Mouse (Mus musculus) E14TG2a.4 (cell line): ENCODE measurements around the gene Slc26a6.

Experiments used
- H3K27me3 ChIP-seq: 2 replicates; pipeline ENCODE4 v1.6.1; 2014; ENCODE audit warnings: low read length, control low read depth; ENCODE audit not compliant: insufficient read depth
- H3K36me3 ChIP-seq: 2 replicates; pipeline ENCODE4 v1.6.1; 2014; ENCODE audit warnings: low read length, control low read depth; ENCODE audit not compliant: insufficient read depth
- H3K4me1 ChIP-seq: replicated peaks from 2 replicates; pipeline ENCODE4 v1.6.1; 2014; ENCODE audit warnings: low read depth, low read length, control low read depth
- H3K4me3 ChIP-seq: replicated peaks from 2 replicates; pipeline ENCODE4 v1.5.1; 2014; ENCODE audit warnings: mild to moderate bottlenecking, low read length
- H3K9me3 ChIP-seq: 2 replicates; pipeline ENCODE4 v1.6.1; 2014; ENCODE audit warnings: low read length, control low read depth
- CTCF ChIP-seq: conservative IDR thresholded peaks from 2 replicates; pipeline ENCODE4 v1.5.1; 2014; ENCODE audit warnings: low read length
- NANOG ChIP-seq: IDR thresholded peaks from 2 replicates; pipeline ENCODE4 v1.6.1; 2014; ENCODE audit warnings: borderline replicate concordance, low read length, mixed read lengths
- POU5F1 ChIP-seq: IDR thresholded peaks from 2 replicates; pipeline ENCODE4 v1.6.1; 2014; ENCODE audit warnings: low read length, borderline replicate concordance

The Slc26a6 gene

GRCm38 (mm10) chr9:108852976-108853375 lies at the start of gene Slc26a6:
Gene Slc26a6 (plus strand): TSS chr9:108853283.
- H3K9me3 ChIP-seq: no peaks in the 10 kb centered on the region
- TF ChIP-seq NANOG (no peak), CTCF (no peak), POU5F1 (no peak)
- peak within 1 kb of the TSS; percentile 99 for H3K4me3 ChIP-seq
- peaks cover 18% of the 10 kb centered on the region for H3K27me3 ChIP-seq
- peaks cover 25% of the 10 kb centered on the region for H3K36me3 ChIP-seq
- peaks cover 64% of the 10 kb centered on the region for H3K4me1 ChIP-seq

DNA sequence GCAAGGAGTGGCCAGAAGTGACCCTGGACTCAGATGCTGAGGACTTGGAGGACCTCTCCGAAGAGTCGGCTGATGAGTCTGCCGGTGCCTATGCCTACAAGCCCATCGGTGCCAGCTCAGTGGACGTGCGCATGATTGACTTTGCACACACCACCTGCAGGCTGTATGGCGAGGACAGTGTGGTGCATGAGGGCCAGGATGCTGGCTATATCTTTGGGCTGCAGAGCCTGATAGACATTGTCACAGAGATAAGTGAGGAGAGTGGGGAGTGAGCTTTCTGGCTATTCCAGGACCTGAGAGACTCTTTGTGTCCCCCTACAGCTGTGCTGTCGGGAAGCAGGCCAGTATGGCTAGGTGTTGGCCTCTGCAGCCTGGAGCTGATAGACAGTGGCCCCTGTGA lies 47.3 kb upstream of the Slc26a6 start:
- H3K4me1 ChIP-seq: peaks cover 48% of the 10 kb centered on the region
- H3K4me3 ChIP-seq: 0 out of 2 replicates have a peak overlapping the region, but pooled peaks have one; percentile 17
- TF ChIP-seq POU5F1 (no peak), CTCF (no peak), NANOG (no peak)
- H3K9me3 ChIP-seq: no peaks in the 10 kb centered on the region
- peaks cover 63% of the 10 kb centered on the region for H3K36me3 ChIP-seq
- no peaks in the 10 kb centered on the region for H3K27me3 ChIP-seq

GRCm38 (mm10) chr9:108806379-108806778 lies 46.7 kb upstream of the Slc26a6 start:
- Histone ChIP-seq H3K4me3 (no peak overlapping the region), H3K27me3 (no peaks in the 10 kb centered on the region), H3K36me3 (peaks cover 64% of the 10 kb centered on the region), H3K9me3 (no peaks in the 10 kb centered on the region), H3K4me1 (peaks cover 48% of the 10 kb centered on the region)
- no peak for TF ChIP-seq NANOG
- TF ChIP-seq POU5F1: no peak
- TF ChIP-seq CTCF: no peak

- Histone ChIP-seq H3K27me3 (no peaks in the 10 kb centered on the region), H3K9me3 (no peaks in the 10 kb centered on the region), H3K4me1 (peaks cover 51% of the 10 kb centered on the region), H3K4me3 (no peak overlapping the region), H3K36me3 (peaks cover 64% of the 10 kb centered on the region)
- TF ChIP-seq POU5F1: no peak
- no peak for TF ChIP-seq CTCF
- TF ChIP-seq NANOG: no peak
Observed at GRCm38 (mm10) chr9:108806831-108807230, 46.3 kb upstream of the Slc26a6 start.

DNA sequence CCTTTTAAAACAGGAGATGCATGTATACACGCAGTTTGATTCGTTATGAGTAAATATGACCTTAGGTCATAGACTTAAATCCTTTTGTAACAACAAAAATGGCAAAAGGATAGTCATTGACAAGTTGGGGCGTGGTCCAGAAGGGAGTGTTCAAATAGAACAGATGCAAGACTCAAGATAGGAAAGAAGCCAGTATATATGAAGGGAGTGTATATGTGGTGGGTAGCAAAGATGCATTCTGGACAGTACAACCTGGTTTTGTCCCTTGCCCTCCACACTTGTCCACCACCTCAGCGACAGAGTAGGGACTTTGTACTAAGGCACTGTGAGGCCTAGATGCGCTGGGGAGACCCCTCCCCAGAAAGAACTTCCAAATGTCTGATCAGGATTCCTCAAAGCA lies 45.4 kb upstream of the Slc26a6 start:
- Histone ChIP-seq H3K27me3 (no peaks in the 10 kb centered on the region), H3K9me3 (no peaks in the 10 kb centered on the region), H3K4me3 (no peak overlapping the region), H3K36me3 (peaks cover 64% of the 10 kb centered on the region), H3K4me1 (peaks cover 59% of the 10 kb centered on the region)
- TF ChIP-seq CTCF (no peak), NANOG (no peak)

- peaks cover 66% of the 10 kb centered on the region for H3K36me3 ChIP-seq
- no peaks in the 10 kb centered on the region for H3K27me3 ChIP-seq
- H3K4me1 ChIP-seq: peaks cover 64% of the 10 kb centered on the region
- peak within 1 kb of the TSS; percentile 90 for H3K4me3 ChIP-seq
- TF ChIP-seq NANOG (no peak), POU5F1 (no peak), CTCF (peak; percentile 33)
- H3K9me3 ChIP-seq: no peaks in the 10 kb centered on the region
Observed at GRCm38 (mm10) chr9:108808163-108808665, 44.9 kb upstream of the Slc26a6 start, which contains the start of gene Nckipsd. Gene Nckipsd (plus strand): TSS chr9:108808368.

DNA sequence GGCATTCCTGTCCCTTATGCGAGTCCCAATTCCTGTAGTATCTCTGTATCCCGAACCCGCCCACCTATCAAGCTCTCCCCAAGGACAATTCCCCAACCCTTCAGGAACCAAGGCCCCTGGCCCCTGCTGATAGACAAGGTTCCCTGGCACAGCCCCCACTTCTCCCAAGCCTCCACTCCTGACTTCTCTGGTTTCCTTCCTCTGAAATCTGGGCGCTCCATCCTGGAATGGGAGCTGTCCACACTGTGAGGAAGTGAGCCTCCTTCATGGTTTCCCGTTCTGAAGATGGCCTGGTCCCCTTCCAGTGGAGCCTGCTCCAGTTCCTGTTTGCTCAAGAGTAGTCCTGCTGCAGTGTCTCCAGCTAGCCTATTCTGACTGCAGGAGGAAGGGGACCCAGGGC lies 43.9 kb upstream of the Slc26a6 start:
- Histone ChIP-seq H3K4me3 (peak overlapping the region; percentile 90), H3K9me3 (no peaks in the 10 kb centered on the region), H3K27me3 (no peaks in the 10 kb centered on the region), H3K36me3 (peaks cover 67% of the 10 kb centered on the region), H3K4me1 (peaks cover 68% of the 10 kb centered on the region)
- TF ChIP-seq POU5F1 (no peak), CTCF (no peak), NANOG (no peak)

GRCm38 (mm10) chr9:108809723-108810122 lies 43.4 kb upstream of the Slc26a6 start:
- peaks cover 66% of the 10 kb centered on the region for H3K4me1 ChIP-seq
- no peaks in the 10 kb centered on the region for H3K27me3 ChIP-seq
- H3K4me3 ChIP-seq: no peak overlapping the region
- H3K9me3 ChIP-seq: no peaks in the 10 kb centered on the region
- TF ChIP-seq NANOG (no peak), POU5F1 (no peak), CTCF (no peak)
- peaks cover 67% of the 10 kb centered on the region for H3K36me3 ChIP-seq

GRCm38 (mm10) chr9:108810516-108810915 lies 42.6 kb upstream of the Slc26a6 start:
- Histone ChIP-seq H3K9me3 (no peaks in the 10 kb centered on the region), H3K4me3 (no peak overlapping the region), H3K36me3 (peaks cover 68% of the 10 kb centered on the region), H3K27me3 (no peaks in the 10 kb centered on the region), H3K4me1 (peaks cover 66% of the 10 kb centered on the region)
- TF ChIP-seq POU5F1 (no peak), CTCF (no peak), NANOG (no peak)
